Mouse (Mus musculus): ENCODE measurements at regions not wholly inside any gene's neighbourhood (a gene's known extent, or its start where the extent isn't known, plus 50 kb on each side); places are given as distances from the start of the nearest gene placed in this dataset.

DNA sequence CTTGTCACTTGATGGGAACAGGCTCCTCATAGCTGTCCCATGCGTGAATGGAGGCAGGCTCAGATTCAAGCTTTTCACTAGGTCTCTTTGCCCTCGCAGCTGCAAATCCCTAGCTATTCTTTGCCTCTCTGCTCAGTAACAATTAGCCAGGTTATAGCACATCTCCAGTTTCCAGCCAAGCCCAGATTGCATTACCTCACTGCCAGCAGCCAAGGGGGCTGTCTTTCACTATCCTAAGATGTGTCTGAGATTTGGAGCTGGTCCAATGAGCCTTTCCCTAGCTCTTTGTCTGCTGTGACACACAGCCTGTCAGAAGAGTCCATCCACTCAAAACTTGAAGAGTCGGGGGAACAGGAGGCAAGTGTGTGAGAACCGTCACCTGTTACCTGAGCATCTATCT, 62.0 kb upstream of the Itga6 start:
- Histone ChIP-seq H3K4me2 (no peak overlapping the region), H3K27ac (ENCODE audit: low read depth, low read length) (no peak overlapping the region), H3K27me3 (ENCODE audit: control insufficient read depth, insufficient read depth, low read length) (no peaks in the 10 kb centered on the region), H3K9me3 (replicated peaks; ENCODE audit: control insufficient read depth, low read length) (no peaks in the 10 kb centered on the region), H3K4me3 (ENCODE audit: low read depth, low read length) (no peak overlapping the region), H3K36me3 (ENCODE audit: control insufficient read depth, insufficient read depth, low read length) (no peaks in the 10 kb centered on the region), H3K9ac (ENCODE audit: low read depth, low read length) (no peak overlapping the region), H3K4me1 (ENCODE audit: control insufficient read depth, insufficient read depth, low read length) (peaks cover 9% of the 10 kb centered on the region)
- WGBS (ENCODE audit: insufficient replicate concordance) = 75% methylated on average over 4 of the region's 4 CpGs
- no peak for ATAC-seq (replicated peaks; ENCODE audit: insufficient number of reproducible peaks, low FRiP score, low TSS enrichment)

GRCm38 (mm10) chr2:71685239-71685638, 60.2 kb upstream of the Itga6 start:
- Histone ChIP-seq H3K4me2 (no peak overlapping the region), H3K27me3 (ENCODE audit: control insufficient read depth, insufficient read depth, low read length) (no peaks in the 10 kb centered on the region), H3K9ac (ENCODE audit: low read depth, low read length) (no peak overlapping the region), H3K4me3 (ENCODE audit: low read depth, low read length) (no peak overlapping the region), H3K27ac (ENCODE audit: low read depth, low read length) (peak overlapping the region; percentile 41), H3K4me1 (ENCODE audit: control insufficient read depth, insufficient read depth, low read length) (peaks cover 13% of the 10 kb centered on the region), H3K9me3 (replicated peaks; ENCODE audit: control insufficient read depth, low read length) (no peaks in the 10 kb centered on the region), H3K36me3 (ENCODE audit: control insufficient read depth, insufficient read depth, low read length) (no peaks in the 10 kb centered on the region)
- whole genome bisulfite sequencing (ENCODE audit: insufficient replicate concordance) = 24% methylated on average over 7 of the region's 7 CpGs
- ATAC-seq (replicated peaks; ENCODE audit: insufficient number of reproducible peaks, low FRiP score, low TSS enrichment) = no peak

GRCm38 (mm10) chr2:71689041-71689440, 56.4 kb upstream of the Itga6 start:
- Histone ChIP-seq H3K27me3 (ENCODE audit: control insufficient read depth, insufficient read depth, low read length) (no peaks in the 10 kb centered on the region), H3K36me3 (ENCODE audit: control insufficient read depth, insufficient read depth, low read length) (no peaks in the 10 kb centered on the region), H3K9me3 (replicated peaks; ENCODE audit: control insufficient read depth, low read length) (no peaks in the 10 kb centered on the region), H3K9ac (ENCODE audit: low read depth, low read length) (no peak overlapping the region), H3K4me2 (no peak overlapping the region), H3K27ac (ENCODE audit: low read depth, low read length) (no peak overlapping the region), H3K4me1 (ENCODE audit: control insufficient read depth, insufficient read depth, low read length) (peaks cover 22% of the 10 kb centered on the region), H3K4me3 (ENCODE audit: low read depth, low read length) (no peak overlapping the region)
- ATAC-seq (replicated peaks; ENCODE audit: insufficient number of reproducible peaks, low FRiP score, low TSS enrichment) = no peak
- 80% methylated on average over 4 of the region's 4 CpGs for WGBS (ENCODE audit: insufficient replicate concordance)

DNA sequence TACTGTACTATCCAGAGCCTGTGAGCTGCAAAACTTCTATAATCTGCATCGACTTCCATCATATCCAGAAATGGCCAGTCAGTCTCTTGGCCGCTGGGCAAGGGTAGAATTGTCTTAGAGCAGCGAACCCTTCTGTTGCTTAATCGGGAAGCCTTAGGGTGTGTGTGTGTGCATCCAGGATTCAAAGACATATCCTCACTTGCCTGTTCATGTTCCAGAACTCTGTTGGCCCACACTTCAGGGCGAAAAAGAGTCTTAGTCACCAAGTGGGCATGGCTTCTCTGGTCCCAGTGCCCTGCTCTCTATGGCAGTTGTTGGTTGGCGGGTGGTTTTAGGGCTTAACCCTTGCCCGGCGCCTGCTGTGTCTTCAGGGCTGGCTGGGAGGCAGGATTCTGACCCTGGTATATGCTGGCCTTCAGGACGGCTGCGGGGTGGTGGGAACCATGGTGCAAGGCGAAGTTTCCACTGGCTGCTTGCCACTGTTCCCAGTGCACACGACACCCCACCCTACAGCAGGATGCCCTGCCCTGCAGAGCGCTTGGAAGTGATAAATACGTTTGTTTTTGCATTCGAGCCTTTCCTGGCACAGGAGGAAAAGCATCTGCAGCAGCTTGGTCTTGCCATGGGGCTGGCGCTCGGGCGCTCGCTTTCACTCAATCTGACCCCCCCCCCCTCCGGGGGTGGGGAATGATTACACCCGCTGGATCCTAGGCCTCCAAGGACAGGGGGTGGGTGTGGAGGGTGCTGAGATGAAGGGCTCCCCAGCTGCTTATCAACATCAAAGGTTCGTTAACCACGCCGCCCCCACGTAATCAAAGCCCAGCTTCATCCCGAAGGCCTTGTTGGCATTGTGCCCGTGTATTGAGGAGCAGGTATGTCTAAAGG, 54.9 kb upstream of the Itga6 start:
- ATAC-seq (replicated peaks; ENCODE audit: insufficient number of reproducible peaks, low FRiP score, low TSS enrichment) = peak; percentile 62
- no peaks in the 10 kb centered on the region for H3K36me3 ChIP-seq (ENCODE audit: control insufficient read depth, insufficient read depth, low read length)
- no peak overlapping the region for H3K4me3 ChIP-seq (ENCODE audit: low read depth, low read length)
- peak overlapping the region; percentile 47 for H3K4me2 ChIP-seq
- peak overlapping the region; percentile 66; the same call in 1 of the 2 replicates for H3K27ac ChIP-seq (ENCODE audit: low read depth, low read length)
- 35% methylated on average over 27 of the region's 27 CpGs for WGBS (ENCODE audit: insufficient replicate concordance)
- H3K4me1 ChIP-seq (ENCODE audit: control insufficient read depth, insufficient read depth, low read length) = peaks cover 20% of the 10 kb centered on the region
- H3K9me3 ChIP-seq (replicated peaks; ENCODE audit: control insufficient read depth, low read length) = no peaks in the 10 kb centered on the region
- H3K27me3 ChIP-seq (ENCODE audit: control insufficient read depth, insufficient read depth, low read length) = no peaks in the 10 kb centered on the region
- 0 out of 2 replicates have a peak overlapping the region, but pooled peaks have one; percentile 0 for H3K9ac ChIP-seq (ENCODE audit: low read depth, low read length)

DNA sequence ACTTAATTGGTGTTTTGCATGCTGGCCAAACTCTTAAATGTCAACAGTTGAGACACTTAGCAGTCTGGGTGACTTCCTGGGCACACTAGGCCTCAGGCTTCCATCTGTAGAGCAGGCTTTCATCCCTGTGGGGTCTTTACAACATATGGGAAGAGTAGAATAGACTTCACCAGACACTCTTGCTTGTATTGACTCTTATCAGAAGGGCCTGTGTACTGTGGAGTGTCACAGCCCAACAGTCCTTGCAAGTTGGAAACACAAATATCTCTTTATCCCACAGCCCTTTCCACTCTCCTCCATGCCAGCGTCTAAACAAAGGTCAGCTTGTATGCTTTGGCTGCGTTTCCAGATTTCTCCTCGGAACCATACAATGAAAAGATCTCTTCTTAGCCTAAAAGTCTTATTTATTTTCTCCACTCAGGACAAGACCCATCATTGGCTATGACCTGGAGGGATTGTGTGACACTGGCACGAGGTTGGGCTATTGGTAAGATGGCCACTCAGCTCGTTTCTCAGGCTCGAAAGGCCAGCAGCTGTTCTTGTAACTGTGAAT, 50.6 kb upstream of the Itga6 start:
- ATAC-seq (replicated peaks; ENCODE audit: insufficient number of reproducible peaks, low FRiP score, low TSS enrichment) = peak; percentile 41; the same call in 1 of the 2 replicates
- WGBS (ENCODE audit: insufficient replicate concordance) = 50% methylated on average over 6 of the region's 6 CpGs
- Histone ChIP-seq H3K4me2 (no peak overlapping the region), H3K9me3 (replicated peaks; ENCODE audit: control insufficient read depth, low read length) (no peaks in the 10 kb centered on the region), H3K36me3 (ENCODE audit: control insufficient read depth, insufficient read depth, low read length) (no peaks in the 10 kb centered on the region), H3K9ac (ENCODE audit: low read depth, low read length) (no peak overlapping the region), H3K4me3 (ENCODE audit: low read depth, low read length) (no peak overlapping the region), H3K27ac (ENCODE audit: low read depth, low read length) (peak overlapping the region; percentile 70), H3K4me1 (ENCODE audit: control insufficient read depth, insufficient read depth, low read length) (peaks cover 26% of the 10 kb centered on the region), H3K27me3 (ENCODE audit: control insufficient read depth, insufficient read depth, low read length) (no peaks in the 10 kb centered on the region)

Data from heart, embryonic 11.5 days (tissue).